Mouse (Mus musculus): ENCODE results near the gene Egfem1. TPM values are rescaled to one million over a fixed set of nuclear protein-coding genes. Genes with fewer than 3 reads are reported as not detected.

The Egfem1 gene
- polyA plus RNA-seq, 1 experiment from 2014 or later: 1.1 TPM

DNA sequence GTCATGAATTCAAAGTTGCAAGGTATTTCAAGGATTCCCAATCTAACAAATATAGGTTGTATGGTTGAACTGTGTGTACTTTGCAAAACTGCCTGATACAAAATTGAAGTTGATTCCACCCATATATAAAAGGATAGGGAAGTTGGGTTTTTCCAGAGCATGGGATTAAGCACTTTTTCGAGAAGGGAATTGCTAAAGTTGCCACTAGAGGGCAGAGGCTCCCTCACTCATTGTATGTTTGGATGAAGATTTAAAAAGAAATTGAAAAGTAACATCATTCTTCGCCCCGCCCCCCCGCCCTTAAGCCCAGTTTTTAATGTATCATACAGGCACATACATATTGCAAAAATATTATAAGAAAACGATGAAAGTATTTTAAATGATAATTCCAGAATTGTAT lies 657.5 kb downstream of the Egfem1 start:
- WGBS: 31% methylated on average over 5 of the region's 5 CpGs
- H3K27me3 ChIP-seq (ENCODE audit: control insufficient read depth, insufficient read depth, low read length): no peaks in the 10 kb centered on the region
- no peak overlapping the region for H3K9ac ChIP-seq (ENCODE audit: low read depth, low read length)

More for the DNA sequence above, 657.5 kb downstream of the Egfem1 start:
- H3K27ac ChIP-seq (ENCODE audit: low read depth, low read length): no peak overlapping the region
- H3K9me3 ChIP-seq (ENCODE audit: control insufficient read depth, low read length): no peaks in the 10 kb centered on the region
- ATAC-seq (ENCODE audit: low FRiP score, low TSS enrichment): no peak
- no peaks in the 10 kb centered on the region for H3K4me1 ChIP-seq (ENCODE audit: control insufficient read depth, insufficient read depth, low read length)
- no peak overlapping the region for H3K4me2 ChIP-seq (replicated peaks; ENCODE audit: low read depth, low read length)
- H3K4me3 ChIP-seq (ENCODE audit: low read length): no peak overlapping the region
- no peaks in the 10 kb centered on the region for H3K36me3 ChIP-seq (ENCODE audit: control insufficient read depth, insufficient read depth, low read length)

MicroRNAs within 50 kb of the gene (microRNA counts, 519-probe panel; counts per million panel counts)
- microRNA mmu-miR-551b: not detected

Small RNA genes within 50 kb of the gene (microRNA-seq; reads per million reads assigned to microRNA genes)
- gene Mir21b (not detected), gene Mir551b (2.9 reads per million, percentile 11 among the genes with 10 or more reads in this experiment)

Other genes with a start within 250 kb of the Egfem1 start
- gene Gm1527, start 189.4 kb upstream of the Egfem1 start, polyA plus RNA-seq (2014; fragmentation: Nextera tagmentation; extraction: Ambion mirVana): not detected in 2 replicates